Mouse (Mus musculus): Measurements from ENCODE around the gene Taf4. TPM values are rescaled to one million over a fixed set of nuclear protein-coding genes. Genes with fewer than 3 reads are reported as not detected.

Gene Taf4
- 10.9 and 11.0 TPM in 2 replicates for polyA plus RNA-seq (2012; rRNA removed)

DNA sequence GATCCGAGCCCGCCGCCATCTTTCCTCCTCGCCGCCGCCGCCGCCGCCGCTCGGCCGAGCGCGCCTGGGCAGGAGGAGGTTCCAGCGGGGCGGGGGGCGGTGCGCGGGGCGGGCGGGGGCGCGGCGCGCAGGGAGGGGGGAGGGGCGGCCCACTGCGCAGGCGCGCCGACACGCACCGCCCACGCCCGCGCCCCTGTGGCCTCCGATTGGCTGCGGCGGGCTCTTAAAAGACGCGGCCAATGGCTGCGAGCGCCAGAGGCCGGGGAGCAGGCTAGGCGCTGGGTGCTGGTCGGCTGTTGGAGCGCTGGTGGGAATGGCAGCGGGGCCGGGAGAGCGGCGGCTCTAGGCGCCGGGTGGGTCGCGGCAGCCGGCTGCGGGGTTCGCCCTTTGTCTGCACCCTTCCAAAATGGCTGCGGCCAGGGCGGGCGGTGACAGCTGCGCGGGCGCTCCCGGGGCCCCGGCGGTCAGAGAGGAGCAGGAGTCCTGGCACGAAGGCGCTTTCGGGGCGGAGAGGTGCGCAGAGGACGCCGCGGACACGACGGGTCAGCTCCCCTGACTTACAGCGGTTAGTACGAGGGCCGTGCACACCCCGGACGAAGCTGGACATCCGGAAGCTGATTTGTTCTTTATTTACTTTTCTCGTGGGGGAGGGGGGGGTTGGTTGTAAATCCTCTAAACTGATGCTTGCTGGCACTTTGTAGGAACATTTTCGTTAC lies at the start of gene Taf4:
TSS of gene Taf4 (minus strand) at position 19 of the 716 bp plus-strand sequence.
- Histone ChIP-seq H3K4me1 (ENCODE audit: control insufficient read depth, insufficient read depth, low read length) (peaks cover 18% of the 10 kb centered on the region), H3K4me3 (ENCODE audit: insufficient read depth, low read length) (peak within 1 kb of the TSS; percentile 86), H3K27ac (ENCODE audit: insufficient read depth, low read length) (peak within 1 kb of the TSS; percentile 99)
- TF ChIP-seq CTCF (IDR thresholded peaks at IDR 0.05; ENCODE audit: extremely low read depth, insufficient read depth, low read length) (no peak), POLR2A (IDR thresholded peaks at IDR 0.05; ENCODE audit: extremely low read depth, insufficient read depth, low read length) (peak; percentile 96)

DNA sequence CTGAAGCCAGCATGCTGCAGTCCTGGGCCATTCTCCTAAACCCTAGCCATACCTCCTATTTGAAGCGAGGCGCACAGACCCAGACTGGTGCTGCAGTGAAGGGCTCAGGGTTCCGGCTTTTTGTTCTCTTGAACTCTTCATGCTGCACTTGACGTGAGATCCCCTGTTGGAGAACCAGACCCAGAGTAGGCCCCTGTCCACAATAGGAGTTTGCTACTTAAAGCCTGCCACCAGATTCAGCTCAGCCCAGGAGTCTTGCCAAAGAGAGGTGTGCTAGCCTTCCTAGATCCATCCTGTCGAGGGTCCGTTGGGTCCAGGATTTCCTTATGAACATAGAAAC lies 49.4 kb upstream of the Taf4 start:
- H3K4me1 ChIP-seq (ENCODE audit: control insufficient read depth, insufficient read depth, low read length): peaks cover 12% of the 10 kb centered on the region
- peak overlapping the region; percentile 89 for H3K4me3 ChIP-seq (ENCODE audit: insufficient read depth, low read length)
- H3K27ac ChIP-seq (ENCODE audit: insufficient read depth, low read length): no peak overlapping the region
- no peak for TF ChIP-seq POLR2A (IDR thresholded peaks at IDR 0.05; ENCODE audit: extremely low read depth, insufficient read depth, low read length)
- no peak for TF ChIP-seq CTCF (IDR thresholded peaks at IDR 0.05; ENCODE audit: extremely low read depth, insufficient read depth, low read length)

DNA sequence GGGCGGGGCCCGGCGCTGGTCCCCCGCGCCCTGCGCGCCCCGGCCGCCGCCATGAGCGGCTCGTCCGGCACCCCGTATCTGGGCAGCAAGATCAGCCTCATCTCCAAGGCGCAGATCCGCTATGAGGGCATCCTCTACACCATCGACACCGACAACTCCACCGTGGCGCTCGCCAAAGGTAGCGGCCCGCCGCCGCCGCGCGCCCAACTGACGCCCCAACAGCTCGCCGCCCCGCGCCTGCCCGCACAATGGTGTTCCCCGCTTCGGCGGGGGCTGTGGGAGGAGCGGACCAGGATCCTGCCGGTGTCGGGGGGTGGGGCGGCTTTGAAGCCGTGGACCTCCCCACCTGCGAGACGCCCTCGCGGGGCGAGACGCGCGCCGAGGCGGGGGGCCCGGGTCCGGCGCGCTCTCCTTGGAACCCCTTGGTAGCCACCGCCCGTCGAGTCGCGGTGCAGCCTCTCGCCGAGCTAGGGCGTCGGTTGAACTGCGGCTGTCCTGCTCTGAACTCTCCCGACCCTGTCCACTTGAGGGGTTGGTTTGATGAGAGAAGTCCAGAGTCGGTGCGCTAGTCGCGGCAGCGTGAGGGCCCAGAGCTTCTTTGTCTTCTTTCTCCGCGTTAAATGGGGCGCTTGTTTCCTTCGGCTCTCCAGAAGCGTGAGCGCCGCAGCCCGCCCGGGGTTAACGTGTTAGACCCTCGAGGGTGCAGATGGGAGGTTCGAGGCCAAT lies 48.9 kb upstream of the Taf4 start:
- H3K27ac ChIP-seq (ENCODE audit: insufficient read depth, low read length): peak overlapping the region; percentile 94
- TF ChIP-seq CTCF (IDR thresholded peaks at IDR 0.05; ENCODE audit: extremely low read depth, insufficient read depth, low read length) (no peak), POLR2A (IDR thresholded peaks at IDR 0.05; ENCODE audit: extremely low read depth, insufficient read depth, low read length) (no peak)
- H3K4me1 ChIP-seq (ENCODE audit: control insufficient read depth, insufficient read depth, low read length): peaks cover 14% of the 10 kb centered on the region
- peak overlapping the region; percentile 89 for H3K4me3 ChIP-seq (ENCODE audit: insufficient read depth, low read length)

DNA sequence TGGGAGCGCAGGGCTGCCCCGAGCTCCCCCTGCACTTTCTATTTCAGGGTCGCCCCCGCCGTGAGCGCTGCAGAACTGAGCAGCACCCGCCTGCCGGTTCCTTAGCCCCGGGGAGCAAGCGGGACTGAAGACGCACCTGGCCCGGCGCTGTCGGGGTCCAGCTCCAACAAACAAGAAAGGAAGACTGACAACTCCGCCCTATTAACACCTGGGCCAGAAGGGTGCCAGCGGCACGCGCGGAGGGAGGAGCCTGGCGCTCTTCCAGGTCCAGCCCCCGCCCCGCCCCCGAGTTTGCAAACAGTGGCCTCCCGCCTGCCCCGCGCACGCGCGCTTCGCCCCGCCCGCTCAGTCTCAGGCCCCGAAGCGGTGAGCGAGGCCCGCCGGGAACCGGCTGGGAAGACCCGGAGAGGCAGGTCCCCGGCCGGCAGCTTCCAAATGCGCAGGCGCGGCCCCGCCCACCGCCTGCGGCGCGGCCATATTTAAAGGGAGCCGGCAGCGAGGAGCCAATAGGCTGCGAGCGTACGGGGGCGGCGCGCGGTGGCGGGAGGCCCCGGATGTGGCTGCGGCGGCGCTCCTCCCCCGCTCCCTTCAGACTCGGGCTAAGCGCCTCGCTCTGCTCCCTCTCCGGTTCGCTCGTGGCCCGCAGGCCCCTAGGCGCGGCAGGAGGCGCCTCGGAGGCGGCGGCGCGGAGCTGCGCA lies 48.1 kb upstream of the Taf4 start, which contains the start of gene Lsm14b:
TSS of gene Lsm14b (plus strand) at position 587 of the 698 bp plus-strand sequence.
- peaks cover 14% of the 10 kb centered on the region for H3K4me1 ChIP-seq (ENCODE audit: control insufficient read depth, insufficient read depth, low read length)
- H3K27ac ChIP-seq (ENCODE audit: insufficient read depth, low read length): peak within 1 kb of the TSS; percentile 94
- peak within 1 kb of the TSS; percentile 89 for H3K4me3 ChIP-seq (ENCODE audit: insufficient read depth, low read length)
- peak; percentile 56; the same call in 1 of the 2 replicates for TF ChIP-seq POLR2A (IDR thresholded peaks at IDR 0.05; ENCODE audit: extremely low read depth, insufficient read depth, low read length)
- no peak for TF ChIP-seq CTCF (IDR thresholded peaks at IDR 0.05; ENCODE audit: extremely low read depth, insufficient read depth, low read length)

DNA sequence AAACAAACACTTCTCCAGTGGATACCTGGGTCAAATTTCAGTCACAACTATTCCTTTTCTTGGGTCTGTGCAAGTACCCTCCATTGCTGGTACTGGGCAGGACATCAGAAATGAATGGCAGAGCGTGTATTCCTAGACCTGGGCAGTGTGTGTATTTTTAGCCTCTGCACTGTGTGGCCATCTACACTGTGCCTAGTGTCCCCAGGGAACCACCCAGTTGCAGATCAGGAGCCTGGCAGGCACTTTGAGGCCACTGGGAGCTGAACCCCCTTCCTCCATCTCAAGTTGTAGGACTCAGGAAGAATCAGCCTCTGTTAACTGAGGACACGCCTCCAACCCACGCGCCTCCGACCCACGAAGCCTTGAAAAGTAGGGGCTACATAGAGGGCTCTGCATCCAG lies 46.3 kb upstream of the Taf4 start:
- H3K4me3 ChIP-seq (ENCODE audit: insufficient read depth, low read length): no peak overlapping the region
- TF ChIP-seq POLR2A (IDR thresholded peaks at IDR 0.05; ENCODE audit: extremely low read depth, insufficient read depth, low read length): no peak
- TF ChIP-seq CTCF (IDR thresholded peaks at IDR 0.05; ENCODE audit: extremely low read depth, insufficient read depth, low read length): no peak
- peaks cover 11% of the 10 kb centered on the region for H3K4me1 ChIP-seq (ENCODE audit: control insufficient read depth, insufficient read depth, low read length)
- no peak overlapping the region for H3K27ac ChIP-seq (ENCODE audit: insufficient read depth, low read length)

DNA sequence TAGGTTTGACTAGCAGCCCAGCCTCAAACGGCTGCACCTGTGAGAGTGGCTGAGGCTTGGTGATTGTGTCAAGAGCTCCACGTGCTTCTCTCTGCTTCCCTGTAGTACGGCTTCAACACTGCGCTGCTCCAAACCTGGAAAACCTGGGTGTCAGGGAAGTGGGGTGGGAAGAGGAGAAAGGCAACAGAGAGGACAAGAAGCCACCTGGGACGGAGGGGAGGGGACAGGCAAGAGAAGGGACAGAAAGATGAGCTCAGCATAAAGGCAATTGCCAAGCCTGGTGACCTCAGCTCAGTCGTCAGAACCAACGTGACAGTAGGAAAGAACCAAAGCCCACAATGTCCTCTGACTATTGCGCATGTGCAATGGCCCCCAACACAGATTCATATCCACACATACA lies 44.5 kb upstream of the Taf4 start:
- Histone ChIP-seq H3K27ac (ENCODE audit: insufficient read depth, low read length) (no peak overlapping the region), H3K4me3 (ENCODE audit: insufficient read depth, low read length) (no peak overlapping the region), H3K4me1 (ENCODE audit: control insufficient read depth, insufficient read depth, low read length) (peaks cover 3% of the 10 kb centered on the region)
- TF ChIP-seq CTCF (IDR thresholded peaks at IDR 0.05; ENCODE audit: extremely low read depth, insufficient read depth, low read length) (no peak), POLR2A (IDR thresholded peaks at IDR 0.05; ENCODE audit: extremely low read depth, insufficient read depth, low read length) (no peak)

DNA sequence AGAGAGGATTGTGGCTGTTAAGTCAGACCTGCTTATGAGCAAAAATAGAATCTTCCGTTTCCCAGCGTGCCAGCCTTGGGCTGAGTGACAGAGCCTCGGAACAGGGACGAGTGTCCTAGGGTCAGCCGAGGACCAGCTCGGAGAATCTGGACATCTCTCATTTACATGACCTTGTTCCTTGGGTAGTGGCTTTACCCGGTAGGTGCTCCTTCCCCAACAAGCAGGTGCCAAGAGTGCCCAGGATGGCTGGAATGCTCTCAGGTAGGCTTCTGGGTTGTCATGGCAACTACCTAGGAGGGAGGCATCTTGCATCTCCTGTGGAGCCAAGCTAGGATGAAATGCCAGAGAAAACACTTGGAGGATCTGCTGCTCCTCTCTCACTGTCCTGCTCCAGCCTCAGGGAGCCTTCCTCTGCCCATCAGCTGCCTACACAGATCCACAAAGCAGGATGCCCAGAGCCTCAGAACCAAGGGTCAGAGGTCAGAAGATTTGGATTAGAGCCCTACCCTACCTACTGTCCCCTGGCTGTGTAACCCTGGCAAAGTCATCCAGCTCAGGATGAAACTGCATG lies 43.7 kb upstream of the Taf4 start:
- H3K4me1 ChIP-seq (ENCODE audit: control insufficient read depth, insufficient read depth, low read length): peaks cover 2% of the 10 kb centered on the region
- no peak for TF ChIP-seq POLR2A (IDR thresholded peaks at IDR 0.05; ENCODE audit: extremely low read depth, insufficient read depth, low read length)
- TF ChIP-seq CTCF (IDR thresholded peaks at IDR 0.05; ENCODE audit: extremely low read depth, insufficient read depth, low read length): no peak
- H3K27ac ChIP-seq (ENCODE audit: insufficient read depth, low read length): no peak overlapping the region
- no peak overlapping the region for H3K4me3 ChIP-seq (ENCODE audit: insufficient read depth, low read length)

DNA sequence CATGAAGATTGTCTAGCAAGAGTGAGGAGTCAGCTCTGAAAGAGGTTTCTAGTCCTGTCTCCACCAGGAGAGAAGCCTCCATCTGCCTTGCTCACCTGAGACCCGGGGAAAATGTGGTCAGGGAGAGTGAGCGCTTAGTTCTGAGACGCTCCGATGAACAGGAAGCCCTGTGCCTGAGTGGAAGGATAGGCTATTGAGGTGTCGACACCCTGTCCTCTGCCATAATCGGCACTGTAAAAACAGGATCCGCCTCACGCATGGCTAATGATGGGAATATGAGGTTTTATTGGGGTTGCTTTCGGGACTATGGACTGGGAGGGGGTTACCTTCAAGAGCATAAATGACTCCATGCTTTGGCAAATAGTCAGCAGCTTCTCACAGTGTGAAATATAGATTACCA lies 42.1 kb upstream of the Taf4 start:
- Histone ChIP-seq H3K27ac (ENCODE audit: insufficient read depth, low read length) (no peak overlapping the region), H3K4me3 (ENCODE audit: insufficient read depth, low read length) (no peak overlapping the region), H3K4me1 (ENCODE audit: control insufficient read depth, insufficient read depth, low read length) (peaks cover 2% of the 10 kb centered on the region)
- TF ChIP-seq POLR2A (IDR thresholded peaks at IDR 0.05; ENCODE audit: extremely low read depth, insufficient read depth, low read length) (no peak), CTCF (IDR thresholded peaks at IDR 0.05; ENCODE audit: extremely low read depth, insufficient read depth, low read length) (no peak)

DNA sequence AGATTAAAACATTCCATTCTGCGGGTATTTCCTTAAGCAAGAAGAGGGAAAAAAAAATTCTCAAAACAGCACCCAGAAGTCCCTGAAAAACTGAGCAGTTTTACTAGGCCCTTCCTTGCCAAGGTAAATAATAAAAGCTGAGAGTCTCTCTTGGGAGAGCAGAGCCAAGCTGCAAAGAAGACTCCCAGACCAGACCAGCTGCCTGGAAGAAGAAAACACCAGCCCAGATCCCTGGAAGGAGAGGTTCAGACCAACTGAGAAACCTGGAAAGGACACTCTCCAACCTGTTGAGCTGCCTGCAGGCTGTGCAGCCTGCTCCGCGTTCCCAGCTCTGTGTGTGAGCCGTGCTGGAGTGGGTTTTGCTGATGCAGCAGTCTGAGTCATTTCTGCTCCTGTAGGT lies 41.2 kb upstream of the Taf4 start:
- Histone ChIP-seq H3K27ac (ENCODE audit: insufficient read depth, low read length) (no peak overlapping the region), H3K4me1 (ENCODE audit: control insufficient read depth, insufficient read depth, low read length) (peaks cover 2% of the 10 kb centered on the region), H3K4me3 (ENCODE audit: insufficient read depth, low read length) (no peak overlapping the region)
- TF ChIP-seq CTCF (IDR thresholded peaks at IDR 0.05; ENCODE audit: extremely low read depth, insufficient read depth, low read length) (no peak), POLR2A (IDR thresholded peaks at IDR 0.05; ENCODE audit: extremely low read depth, insufficient read depth, low read length) (no peak)
